Mouse (Mus musculus): ENCODE results near the gene Rabggta. TPM values are rescaled to one million over a fixed set of nuclear protein-coding genes. Genes with fewer than 3 reads are reported as not detected.
A peak's percentile ranks its signal among the peaks of the same experiment; 100 is the strongest.

The Rabggta gene
- polyA plus RNA-seq, 1 experiment, result not detected

GRCm38 (mm10) chr14:55735758-55736157 lies 13.7 kb upstream of the Rabggta start:
- no peaks in the 10 kb centered on the region for H3K4me1 ChIP-seq (ENCODE audit: control insufficient read depth, insufficient read depth, low read length)
- no peak for TF ChIP-seq POLR2A (IDR thresholded peaks at IDR 0.05; ENCODE audit: insufficient read depth, low read depth, low read length)
- no peak for TF ChIP-seq CTCF (IDR thresholded peaks at IDR 0.05; ENCODE audit: insufficient read depth, low read depth, low read length)
- 71% methylated on average over 4 of the region's 4 CpGs for WGBS

GRCm38 (mm10) chr14:55735334-55735733 lies 13.3 kb upstream of the Rabggta start:
- no peak overlapping the region for H3K4me3 ChIP-seq (ENCODE audit: insufficient read depth, low read depth, low read length)
- 67% methylated on average over 3 of the region's 3 CpGs for WGBS
- no peak for TF ChIP-seq CTCF (IDR thresholded peaks at IDR 0.05; ENCODE audit: insufficient read depth, low read depth, low read length)
- TF ChIP-seq POLR2A (IDR thresholded peaks at IDR 0.05; ENCODE audit: insufficient read depth, low read depth, low read length), result no peak

More at GRCm38 (mm10) chr14:55735758-55736157, 13.7 kb upstream of the Rabggta start:
- H3K4me3 ChIP-seq (ENCODE audit: insufficient read depth, low read depth, low read length), result no peak overlapping the region
- no peak overlapping the region for H3K27ac ChIP-seq (ENCODE audit: insufficient read depth, low read depth, low read length)

GRCm38 (mm10) chr14:55734869-55735268 lies 12.8 kb upstream of the Rabggta start:
- Histone ChIP-seq H3K27ac (ENCODE audit: insufficient read depth, low read depth, low read length) (no peak overlapping the region), H3K4me3 (ENCODE audit: insufficient read depth, low read depth, low read length) (no peak overlapping the region), H3K4me1 (ENCODE audit: control insufficient read depth, insufficient read depth, low read length) (no peaks in the 10 kb centered on the region)
- WGBS, result 57% methylated on average over 7 of the region's 7 CpGs
- TF ChIP-seq CTCF (IDR thresholded peaks at IDR 0.05; ENCODE audit: insufficient read depth, low read depth, low read length) (no peak), POLR2A (IDR thresholded peaks at IDR 0.05; ENCODE audit: insufficient read depth, low read depth, low read length) (no peak)

More at GRCm38 (mm10) chr14:55735334-55735733, 13.3 kb upstream of the Rabggta start:
- Histone ChIP-seq H3K27ac (ENCODE audit: insufficient read depth, low read depth, low read length) (no peak overlapping the region), H3K4me1 (ENCODE audit: control insufficient read depth, insufficient read depth, low read length) (no peaks in the 10 kb centered on the region)

GRCm38 (mm10) chr14:55733889-55734288 lies 11.8 kb upstream of the Rabggta start:
- 81% methylated on average over 10 of the region's 10 CpGs for WGBS
- Histone ChIP-seq H3K4me3 (ENCODE audit: insufficient read depth, low read depth, low read length) (no peak overlapping the region), H3K27ac (ENCODE audit: insufficient read depth, low read depth, low read length) (no peak overlapping the region), H3K4me1 (ENCODE audit: control insufficient read depth, insufficient read depth, low read length) (no peaks in the 10 kb centered on the region)
- TF ChIP-seq CTCF (IDR thresholded peaks at IDR 0.05; ENCODE audit: insufficient read depth, low read depth, low read length) (no peak), POLR2A (IDR thresholded peaks at IDR 0.05; ENCODE audit: insufficient read depth, low read depth, low read length) (no peak)

GRCm38 (mm10) chr14:55730531-55731032 lies 8.5 kb upstream of the Rabggta start:
- H3K27ac ChIP-seq (ENCODE audit: insufficient read depth, low read depth, low read length), result 0 out of 2 replicates have a peak overlapping the region, but pooled peaks have one; percentile 15
- TF ChIP-seq CTCF (IDR thresholded peaks at IDR 0.05; ENCODE audit: insufficient read depth, low read depth, low read length), result no peak
- TF ChIP-seq POLR2A (IDR thresholded peaks at IDR 0.05; ENCODE audit: insufficient read depth, low read depth, low read length), result no peak
- 33% methylated on average over 7 of the region's 7 CpGs for WGBS
- no peak overlapping the region for H3K4me3 ChIP-seq (ENCODE audit: insufficient read depth, low read depth, low read length)
- H3K4me1 ChIP-seq (ENCODE audit: control insufficient read depth, insufficient read depth, low read length), result peaks cover 6% of the 10 kb centered on the region

- WGBS, result 42% methylated on average over 7 of the region's 7 CpGs
- Histone ChIP-seq H3K27ac (ENCODE audit: insufficient read depth, low read depth, low read length) (no peak overlapping the region), H3K4me1 (ENCODE audit: control insufficient read depth, insufficient read depth, low read length) (peaks cover 6% of the 10 kb centered on the region), H3K4me3 (ENCODE audit: insufficient read depth, low read depth, low read length) (no peak overlapping the region)
- TF ChIP-seq POLR2A (IDR thresholded peaks at IDR 0.05; ENCODE audit: insufficient read depth, low read depth, low read length) (no peak), CTCF (IDR thresholded peaks at IDR 0.05; ENCODE audit: insufficient read depth, low read depth, low read length) (no peak)
These were observed 8.1 kb upstream of the Rabggta start for GRCm38 (mm10) chr14:55730116-55730515.

- TF ChIP-seq POLR2A (IDR thresholded peaks at IDR 0.05; ENCODE audit: insufficient read depth, low read depth, low read length) (no peak), CTCF (IDR thresholded peaks at IDR 0.05; ENCODE audit: insufficient read depth, low read depth, low read length) (no peak)
- Histone ChIP-seq H3K4me3 (ENCODE audit: insufficient read depth, low read depth, low read length) (no peak overlapping the region), H3K27ac (ENCODE audit: insufficient read depth, low read depth, low read length) (no peak overlapping the region), H3K4me1 (ENCODE audit: control insufficient read depth, insufficient read depth, low read length) (peaks cover 6% of the 10 kb centered on the region)
- 52% methylated on average over 8 of the region's 8 CpGs for WGBS
These were observed 6.0 kb upstream of the Rabggta start for GRCm38 (mm10) chr14:55727889-55728685.

- no peak overlapping the region for H3K27ac ChIP-seq (ENCODE audit: insufficient read depth, low read depth, low read length)
- peaks cover 10% of the 10 kb centered on the region for H3K4me1 ChIP-seq (ENCODE audit: control insufficient read depth, insufficient read depth, low read length)
- H3K4me3 ChIP-seq (ENCODE audit: insufficient read depth, low read depth, low read length), result no peak overlapping the region
- TF ChIP-seq CTCF (IDR thresholded peaks at IDR 0.05; ENCODE audit: insufficient read depth, low read depth, low read length) (no peak), POLR2A (IDR thresholded peaks at IDR 0.05; ENCODE audit: insufficient read depth, low read depth, low read length) (no peak)
These were observed 4.2 kb upstream of the Rabggta start for GRCm38 (mm10) chr14:55726261-55726660.

- H3K4me1 ChIP-seq (ENCODE audit: control insufficient read depth, insufficient read depth, low read length), result peaks cover 16% of the 10 kb centered on the region
- H3K4me3 ChIP-seq (ENCODE audit: insufficient read depth, low read depth, low read length), result no peak overlapping the region
- H3K27ac ChIP-seq (ENCODE audit: insufficient read depth, low read depth, low read length), result no peak overlapping the region
- 48% methylated on average over 8 of the region's 8 CpGs for WGBS
- TF ChIP-seq CTCF (IDR thresholded peaks at IDR 0.05; ENCODE audit: insufficient read depth, low read depth, low read length), result no peak
- TF ChIP-seq POLR2A (IDR thresholded peaks at IDR 0.05; ENCODE audit: insufficient read depth, low read depth, low read length), result no peak
These were observed 2.4 kb upstream of the Rabggta start for GRCm38 (mm10) chr14:55724411-55724871.

Data from olfactory bulb, adult 2 months (tissue).